Mouse (Mus musculus) liver, embryonic 11.5 days (tissue): ENCODE data around the gene Slc38a2. TPM values are rescaled to one million over a fixed set of nuclear protein-coding genes. Genes with fewer than 3 reads are reported as not detected.
A peak's percentile ranks its signal among the peaks of the same experiment; 100 is the strongest.

ENCODE experiments used
- ATAC-seq: fragments of 200-750 bp; cut with Nextera tagmentation; replicated peaks from 2 replicates; pipeline ENCODE4 v1.8.0; 2017; ENCODE audit warnings: moderate number of reproducible peaks, mild to moderate bottlenecking, moderate TSS enrichment, moderate library complexity; ENCODE audit not compliant: low FRiP score
- DNase-seq: peaks from one replicate; pipeline ENCODE4 v3.0.0-alpha.2; 2017; ENCODE audit warnings: low spot score
- H3K27ac ChIP-seq: fragments of 300-500 bp; sonication (generic); 2 replicates; pipeline ENCODE4 v1.5.1; 2014; ENCODE audit warnings: mild to moderate bottlenecking, low read depth, low read length, control low read depth
- H3K27me3 ChIP-seq: fragments of 300-500 bp; sonication (generic); replicated peaks from 2 replicates; pipeline ENCODE4 v1.6.1; 2014; ENCODE audit warnings: low read length, mixed read lengths; ENCODE audit not compliant: control insufficient read depth, insufficient read depth
- H3K36me3 ChIP-seq: fragments of 300-500 bp; sonication (generic); 2 replicates; pipeline ENCODE4 v1.6.1; 2014; ENCODE audit warnings: mild to moderate bottlenecking, low read length, moderate library complexity, mixed read lengths; ENCODE audit not compliant: control insufficient read depth, insufficient read depth
- H3K4me1 ChIP-seq: fragments of 300-500 bp; sonication (generic); replicated peaks from 2 replicates; pipeline ENCODE4 v1.6.1; 2014; ENCODE audit warnings: low read length, mixed read lengths; ENCODE audit not compliant: control insufficient read depth, insufficient read depth
- H3K4me2 ChIP-seq: fragments of 300-500 bp; sonication (generic); 2 replicates; pipeline ENCODE4 v1.6.1; 2014; ENCODE audit warnings: mild to moderate bottlenecking, control low read depth, moderate library complexity
- H3K4me3 ChIP-seq: fragments of 300-500 bp; sonication (generic); 2 replicates; pipeline ENCODE4 v1.5.1; 2014; ENCODE audit warnings: low read depth, low read length, control low read depth
- H3K9ac ChIP-seq: fragments of 300-500 bp; sonication (generic); 2 replicates; pipeline ENCODE4 v1.6.1; 2014; ENCODE audit warnings: low read depth, low read length, control low read depth
- H3K9me3 ChIP-seq: fragments of 300-500 bp; sonication (generic); 2 replicates; pipeline ENCODE4 v1.6.1; 2016; ENCODE audit warnings: low read length, inconsistent platforms, mixed read lengths; ENCODE audit not compliant: control insufficient read depth
- WGBS: fragments of 180-500 bp; shearing (Covaris S2); extraction: QIAGEN DNeasy Blood & Tissue Kit; methylation state at CpG from one replicate; pipeline ENCODE4 v1.1.7; 2014; 5-methylcytosine and 5-hydroxymethylcytosine counted together
- polyA plus RNA-seq: library from polyadenylated mRNA; unstranded; fragments of >200 nt; fragmentation: Nextera tagmentation; extraction: Ambion mirVana; gene quantifications from 2 replicates; pipeline ENCODE4 v1.2.1, GENCODE M21; 2014

The Slc38a2 gene
- polyA plus RNA-seq, 1 experiment from 2014 or later: 111 TPM

GRCm38 (mm10) chr15:96715079-96715691 is 15.7 kb upstream of the Slc38a2 start:
- Histone ChIP-seq H3K9me3 (no peaks in the 10 kb centered on the region), H3K9ac (no peak overlapping the region), H3K4me3 (no peak overlapping the region), H3K27ac (no peak overlapping the region), H3K36me3 (no peaks in the 10 kb centered on the region), H3K4me1 (peaks cover 4% of the 10 kb centered on the region; the same call in 1 of the 2 replicates), H3K27me3 (no peaks in the 10 kb centered on the region), H3K4me2 (no peak overlapping the region)
- WGBS: 73% methylated on average over 9 of the region's 9 CpGs
- ATAC-seq (no peak), DNase-seq (no peak)

- H3K27me3 ChIP-seq: no peaks in the 10 kb centered on the region
- 76% methylated on average over 3 of the region's 3 CpGs for WGBS
- no peak overlapping the region for H3K27ac ChIP-seq
- peaks cover 4% of the 10 kb centered on the region; the same call in 1 of the 2 replicates for H3K4me1 ChIP-seq
- H3K4me3 ChIP-seq: no peak overlapping the region
- no peak overlapping the region for H3K9ac ChIP-seq
- H3K36me3 ChIP-seq: no peaks in the 10 kb centered on the region
- DNase-seq (no peak), ATAC-seq (no peak)
- no peak overlapping the region for H3K4me2 ChIP-seq
- no peaks in the 10 kb centered on the region for H3K9me3 ChIP-seq
Observed at GRCm38 (mm10) chr15:96714676-96715016, 15.1 kb upstream of the Slc38a2 start.

GRCm38 (mm10) chr15:96713758-96714675 is 14.5 kb upstream of the Slc38a2 start:
- no peaks in the 10 kb centered on the region for H3K9me3 ChIP-seq
- no peak for ATAC-seq
- no peaks in the 10 kb centered on the region for H3K36me3 ChIP-seq
- no peaks in the 10 kb centered on the region for H3K27me3 ChIP-seq
- no peak overlapping the region for H3K4me3 ChIP-seq
- peaks cover 5% of the 10 kb centered on the region; the same call in 1 of the 2 replicates for H3K4me1 ChIP-seq
- 94% methylated on average over 5 of the region's 7 CpGs for WGBS
- no peak overlapping the region for H3K27ac ChIP-seq
- no peak overlapping the region for H3K4me2 ChIP-seq
- H3K9ac ChIP-seq: no peak overlapping the region
- no peak for DNase-seq

- no peaks in the 10 kb centered on the region for H3K27me3 ChIP-seq
- H3K4me2 ChIP-seq: no peak overlapping the region
- H3K27ac ChIP-seq: no peak overlapping the region
- no peaks in the 10 kb centered on the region for H3K36me3 ChIP-seq
- no peaks in the 10 kb centered on the region for H3K9me3 ChIP-seq
- H3K4me1 ChIP-seq: peaks cover 15% of the 10 kb centered on the region
- no peak overlapping the region for H3K4me3 ChIP-seq
- no peak overlapping the region for H3K9ac ChIP-seq
- DNase-seq (no peak), ATAC-seq (no peak)
- WGBS: 95% methylated on average over 5 of the region's 5 CpGs
Observed at GRCm38 (mm10) chr15:96712338-96712737, 12.8 kb upstream of the Slc38a2 start.

GRCm38 (mm10) chr15:96711664-96712063 is 12.1 kb upstream of the Slc38a2 start:
- Histone ChIP-seq H3K4me1 (peaks cover 15% of the 10 kb centered on the region), H3K36me3 (no peaks in the 10 kb centered on the region), H3K9ac (no peak overlapping the region), H3K27ac (no peak overlapping the region), H3K4me2 (no peak overlapping the region), H3K4me3 (no peak overlapping the region), H3K27me3 (no peaks in the 10 kb centered on the region), H3K9me3 (no peaks in the 10 kb centered on the region)
- ATAC-seq: no peak
- WGBS: 81% methylated on average over 11 of the region's 11 CpGs
- no peak for DNase-seq

- peak overlapping the region; percentile 87 for H3K4me2 ChIP-seq
- no peak for ATAC-seq
- no peak for DNase-seq
- no peaks in the 10 kb centered on the region for H3K9me3 ChIP-seq
- no peaks in the 10 kb centered on the region for H3K36me3 ChIP-seq
- WGBS: 29% methylated on average over 15 of the region's 15 CpGs
- peaks cover 15% of the 10 kb centered on the region for H3K4me1 ChIP-seq
- peak overlapping the region; percentile 64 for H3K4me3 ChIP-seq
- peak overlapping the region; percentile 94 for H3K27ac ChIP-seq
- peak overlapping the region; percentile 90 for H3K9ac ChIP-seq
- H3K27me3 ChIP-seq: no peaks in the 10 kb centered on the region
Observed at GRCm38 (mm10) chr15:96710352-96711114, 11.0 kb upstream of the Slc38a2 start.

- Histone ChIP-seq H3K4me3 (peak overlapping the region; percentile 64), H3K4me2 (peak overlapping the region; percentile 87), H3K36me3 (no peaks in the 10 kb centered on the region), H3K9ac (peak overlapping the region; percentile 90), H3K27ac (peak overlapping the region; percentile 94), H3K27me3 (no peaks in the 10 kb centered on the region), H3K9me3 (no peaks in the 10 kb centered on the region), H3K4me1 (peaks cover 15% of the 10 kb centered on the region)
- WGBS: under 1% methylated on average over 70 of the region's 80 CpGs
- DNase-seq (peak; percentile 97), ATAC-seq (peak; percentile 92)
Observed at GRCm38 (mm10) chr15:96709491-96710351, 10.2 kb upstream of the Slc38a2 start.

- H3K9me3 ChIP-seq: no peaks in the 10 kb centered on the region
- no peaks in the 10 kb centered on the region for H3K27me3 ChIP-seq
- H3K4me1 ChIP-seq: peaks cover 15% of the 10 kb centered on the region
- 26% methylated on average over 14 of the region's 14 CpGs for WGBS
- H3K4me3 ChIP-seq: peak overlapping the region; percentile 64
- H3K27ac ChIP-seq: peak overlapping the region; percentile 94
- peak overlapping the region; percentile 76 for H3K9ac ChIP-seq
- DNase-seq (no peak), ATAC-seq (peak; percentile 77)
- peak overlapping the region; percentile 87 for H3K4me2 ChIP-seq
- no peaks in the 10 kb centered on the region for H3K36me3 ChIP-seq
Observed at GRCm38 (mm10) chr15:96708976-96709490, 9.5 kb upstream of the Slc38a2 start.
